Mouse (Mus musculus) heart, embryonic 11.5 days (tissue): ENCODE data around the gene Cdk2. TPM values are rescaled to one million over a fixed set of nuclear protein-coding genes. Genes with fewer than 3 reads are reported as not detected.

ENCODE experiments used
- ATAC-seq: fragments of 200-750 bp; cut with Nextera tagmentation; replicated peaks from 2 replicates; pipeline ENCODE4 v1.8.0; 2017; ENCODE audit warnings: moderate library complexity; ENCODE audit not compliant: insufficient number of reproducible peaks, low FRiP score, low TSS enrichment
- H3K27ac ChIP-seq: fragments of 300-500 bp; sonication (generic); 2 replicates; pipeline ENCODE4 v1.5.1; 2014; ENCODE audit warnings: mild to moderate bottlenecking, low read depth, low read length
- H3K27me3 ChIP-seq: fragments of 300-500 bp; sonication (generic); 2 replicates; pipeline ENCODE4 v1.6.1; 2014; ENCODE audit warnings: mild to moderate bottlenecking, low read length, mixed read lengths; ENCODE audit not compliant: control insufficient read depth, insufficient read depth
- H3K36me3 ChIP-seq: fragments of 300-500 bp; sonication (generic); 2 replicates; pipeline ENCODE4 v1.6.1; 2014; ENCODE audit warnings: mild to moderate bottlenecking, low read length, moderate library complexity, mixed read lengths; ENCODE audit not compliant: control insufficient read depth, insufficient read depth
- H3K4me1 ChIP-seq: fragments of 300-500 bp; sonication (generic); 2 replicates; pipeline ENCODE4 v1.6.1; 2014; ENCODE audit warnings: low read length; ENCODE audit not compliant: control insufficient read depth, insufficient read depth
- H3K4me2 ChIP-seq: fragments of 300-500 bp; sonication (generic); 2 replicates; pipeline ENCODE4 v1.6.1; 2014; ENCODE audit warnings: mild to moderate bottlenecking, moderate library complexity
- H3K4me3 ChIP-seq: fragments of 300-500 bp; sonication (generic); 2 replicates; pipeline ENCODE4 v1.5.1; 2014; ENCODE audit warnings: low read depth, low read length
- H3K9ac ChIP-seq: fragments of 300-500 bp; sonication (generic); 2 replicates; pipeline ENCODE4 v1.6.1; 2014; ENCODE audit warnings: mild to moderate bottlenecking, low read depth, low read length, moderate library complexity
- H3K9me3 ChIP-seq: fragments of 300-500 bp; sonication (generic); replicated peaks from 2 replicates; pipeline ENCODE4 v1.6.1; 2016; ENCODE audit warnings: low read length; ENCODE audit not compliant: control insufficient read depth
- WGBS: fragments of 180-500 bp; shearing (Covaris S2); extraction: QIAGEN DNeasy Blood & Tissue Kit; methylation state at CpG from one replicate; pipeline ENCODE4 v1.1.7; 2014; ENCODE audit not compliant: insufficient replicate concordance; 5-methylcytosine and 5-hydroxymethylcytosine counted together
- polyA plus RNA-seq: library from polyadenylated mRNA; unstranded; fragments of >200 nt; fragmentation: Nextera tagmentation; extraction: Ambion mirVana; gene quantifications from 2 replicates; pipeline ENCODE4 v1.2.1, GENCODE M21; 2014

Gene Cdk2
- polyA plus RNA-seq, 1 experiment from 2014 or later: 91.1 TPM

DNA sequence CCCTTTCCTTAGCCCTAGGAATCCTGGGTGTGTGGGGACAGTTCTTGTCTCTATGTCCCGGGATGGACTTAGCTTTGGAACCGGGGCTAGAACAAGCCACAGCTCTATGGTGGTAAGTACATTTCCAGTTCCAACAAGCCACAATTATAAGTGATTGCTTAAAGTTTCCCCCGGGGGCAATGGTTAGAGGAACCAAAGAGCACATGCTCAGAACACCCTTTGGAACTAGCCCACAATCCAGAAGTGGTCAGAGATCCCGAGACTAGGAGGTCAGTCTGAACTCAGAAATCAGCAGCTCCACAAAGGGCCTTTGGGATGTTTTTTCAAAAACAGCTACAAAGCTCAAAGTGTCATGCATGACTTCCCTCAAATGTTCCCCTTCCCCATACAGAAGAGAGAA, 51.0 kb downstream of the Cdk2 start:
- H3K36me3 ChIP-seq: no peaks in the 10 kb centered on the region
- no peaks in the 10 kb centered on the region for H3K9me3 ChIP-seq
- ATAC-seq: no peak
- H3K4me2 ChIP-seq: no peak overlapping the region
- no peak overlapping the region for H3K4me3 ChIP-seq
- H3K9ac ChIP-seq: no peak overlapping the region
- no peaks in the 10 kb centered on the region for H3K27me3 ChIP-seq
- H3K4me1 ChIP-seq: no peaks in the 10 kb centered on the region
- no peak overlapping the region for H3K27ac ChIP-seq
- WGBS: 71% methylated on average over 4 of the region's 4 CpGs

Other genes with a start within 250 kb of the Cdk2 start
- gene Smarcc2, start 245.8 kb downstream of the Cdk2 start, polyA plus RNA-seq: 70.8 and 82.8 TPM in 2 replicates
- 1,242 and 1,345 TPM in 2 replicates for gene Myl6, start 210.9 kb downstream of the Cdk2 start, polyA plus RNA-seq
- gene Myl6b, start 206.3 kb downstream of the Cdk2 start, polyA plus RNA-seq: 3.3 and 5.4 TPM in 2 replicates
- 14.5 and 18.7 TPM in 2 replicates for gene Esyt1, start 179.2 kb downstream of the Cdk2 start, polyA plus RNA-seq
- 7.7 and 8.0 TPM in 2 replicates for gene Zc3h10, start 157.3 kb downstream of the Cdk2 start, polyA plus RNA-seq
- 2,515 and 2,664 TPM in 2 replicates for gene Rpl41, start 155.7 kb downstream of the Cdk2 start, polyA plus RNA-seq
- 162 and 163 TPM in 2 replicates for gene Pa2g4, start 139.0 kb downstream of the Cdk2 start, polyA plus RNA-seq
- 5.8 and 9.1 TPM in 2 replicates for gene Erbb3, start 115.4 kb downstream of the Cdk2 start, polyA plus RNA-seq
- 551 and 604 TPM in 2 replicates for gene Rps26, start 78.3 kb downstream of the Cdk2 start, polyA plus RNA-seq
- gene Ikzf4, start 59.0 kb downstream of the Cdk2 start, polyA plus RNA-seq: 1.9 and 2.3 TPM in 2 replicates
- 11.1 and 12.4 TPM in 2 replicates for gene Suox, start 31.0 kb downstream of the Cdk2 start, polyA plus RNA-seq
- gene Rab5b, start 8.8 kb downstream of the Cdk2 start, polyA plus RNA-seq: 51.3 and 64.5 TPM in 2 replicates
- 0.96 and 1.5 TPM in 2 replicates for gene Pmel, start 836 bp downstream of the Cdk2 start, polyA plus RNA-seq
- gene Dgka, start 39.8 kb upstream of the Cdk2 start, polyA plus RNA-seq: 5.6 and 5.9 TPM in 2 replicates
- gene Pym1, start 42.9 kb upstream of the Cdk2 start, polyA plus RNA-seq: 25.4 and 27.2 TPM in 2 replicates
- 0.49 and 0.57 TPM in 2 replicates for gene Mmp19, start 85.9 kb upstream of the Cdk2 start, polyA plus RNA-seq
- gene Dnajc14, start 99.0 kb upstream of the Cdk2 start, polyA plus RNA-seq: 28.7 and 37.0 TPM in 2 replicates
- 15.0 and 18.2 TPM in 2 replicates for gene Tmem198b, start 99.3 kb upstream of the Cdk2 start, polyA plus RNA-seq
- gene Sarnp, start 112.3 kb upstream of the Cdk2 start, polyA plus RNA-seq: 204 and 210 TPM in 2 replicates
- gene Ormdl2, start 116.6 kb upstream of the Cdk2 start, polyA plus RNA-seq: 50.7 and 60.3 TPM in 2 replicates
- 4.1 and 4.5 TPM in 2 replicates for gene Gdf11, start 186.7 kb upstream of the Cdk2 start, polyA plus RNA-seq
- 296 and 306 TPM in 2 replicates for gene Cd63, start 196.0 kb upstream of the Cdk2 start, polyA plus RNA-seq
- 6.1 and 8.1 TPM in 2 replicates for gene Rdh5, start 217.9 kb upstream of the Cdk2 start, polyA plus RNA-seq
- gene Bloc1s1, start 219.0 kb upstream of the Cdk2 start, polyA plus RNA-seq: 195 and 206 TPM in 2 replicates
- gene Itga7, start 228.8 kb upstream of the Cdk2 start, polyA plus RNA-seq: 0.43 and 0.79 TPM in 2 replicates